Mouse (Mus musculus): ENCODE measurements at regions not wholly inside any gene's neighbourhood (a gene's known extent, or its start where the extent isn't known, plus 50 kb on each side); places are given as distances from the start of the nearest gene placed in this dataset.

DNA sequence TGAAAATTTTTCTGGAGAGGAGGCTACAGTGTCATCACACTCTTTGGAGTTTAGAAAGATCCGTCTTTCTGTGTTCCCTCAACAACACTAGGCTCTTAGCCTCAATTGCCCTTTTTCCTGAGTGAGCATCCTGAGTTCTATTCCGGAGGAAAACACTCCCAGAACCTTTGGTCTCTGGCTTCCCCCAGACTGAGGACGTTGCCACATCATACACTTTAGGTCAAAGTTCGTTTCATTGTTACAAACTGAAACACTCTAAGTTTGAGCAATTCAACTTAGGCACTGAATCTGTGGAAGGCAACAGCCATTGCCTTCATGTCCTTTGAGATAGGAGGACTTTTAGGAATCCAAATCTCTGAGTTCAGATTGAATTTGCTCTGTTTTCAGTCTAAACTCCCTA, 85.0 kb downstream of the Arl4a start:
- H3K4me3 ChIP-seq (ENCODE audit: control insufficient read depth, low read depth, low read length): no peak overlapping the region
- no peak overlapping the region for H3K27ac ChIP-seq (ENCODE audit: control insufficient read depth, insufficient read depth, low read depth, low read length)
- H3K4me1 ChIP-seq (ENCODE audit: control insufficient read depth, insufficient read depth, low read length): no peaks in the 10 kb centered on the region
- H3K36me3 ChIP-seq (ENCODE audit: control insufficient read depth, insufficient read depth, low read length): no peaks in the 10 kb centered on the region
- TF ChIP-seq POLR2A (IDR thresholded peaks at IDR 0.05; ENCODE audit: control insufficient read depth, low read depth, low read length) (no peak), CTCF (IDR thresholded peaks at IDR 0.05; ENCODE audit: control insufficient read depth, insufficient read depth, insufficient replicate concordance, low read depth, low read length) (no peak)
- no peaks in the 10 kb centered on the region for H3K27me3 ChIP-seq (ENCODE audit: control insufficient read depth, insufficient read depth, low read length)

DNA sequence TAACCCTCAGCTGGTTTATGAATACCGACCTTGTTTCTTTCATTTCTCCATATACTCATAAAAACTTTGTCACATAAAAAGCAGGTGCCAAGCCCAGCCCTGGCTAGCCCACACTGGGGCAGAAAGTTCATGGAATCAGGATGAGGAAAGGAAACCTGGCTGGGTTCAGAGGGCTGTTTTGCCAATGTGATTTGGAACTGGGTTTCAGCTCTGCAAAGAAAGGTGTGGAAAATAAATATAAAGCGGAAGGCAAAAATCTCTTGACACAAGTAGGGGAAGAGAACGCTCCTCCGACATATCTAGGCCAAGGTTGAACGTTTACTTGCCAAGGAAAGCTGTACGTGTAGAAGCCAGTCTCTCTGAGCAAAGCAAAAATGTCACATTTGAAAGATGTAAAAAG, 85.9 kb downstream of the Arl4a start:
- H3K4me1 ChIP-seq (ENCODE audit: control insufficient read depth, insufficient read depth, low read length): no peaks in the 10 kb centered on the region
- no peak overlapping the region for H3K4me3 ChIP-seq (ENCODE audit: control insufficient read depth, low read depth, low read length)
- no peaks in the 10 kb centered on the region for H3K27me3 ChIP-seq (ENCODE audit: control insufficient read depth, insufficient read depth, low read length)
- H3K36me3 ChIP-seq (ENCODE audit: control insufficient read depth, insufficient read depth, low read length): no peaks in the 10 kb centered on the region
- no peak for TF ChIP-seq POLR2A (IDR thresholded peaks at IDR 0.05; ENCODE audit: control insufficient read depth, low read depth, low read length)
- TF ChIP-seq CTCF (IDR thresholded peaks at IDR 0.05; ENCODE audit: control insufficient read depth, insufficient read depth, insufficient replicate concordance, low read depth, low read length): no peak
- H3K27ac ChIP-seq (ENCODE audit: control insufficient read depth, insufficient read depth, low read depth, low read length): no peak overlapping the region

DNA sequence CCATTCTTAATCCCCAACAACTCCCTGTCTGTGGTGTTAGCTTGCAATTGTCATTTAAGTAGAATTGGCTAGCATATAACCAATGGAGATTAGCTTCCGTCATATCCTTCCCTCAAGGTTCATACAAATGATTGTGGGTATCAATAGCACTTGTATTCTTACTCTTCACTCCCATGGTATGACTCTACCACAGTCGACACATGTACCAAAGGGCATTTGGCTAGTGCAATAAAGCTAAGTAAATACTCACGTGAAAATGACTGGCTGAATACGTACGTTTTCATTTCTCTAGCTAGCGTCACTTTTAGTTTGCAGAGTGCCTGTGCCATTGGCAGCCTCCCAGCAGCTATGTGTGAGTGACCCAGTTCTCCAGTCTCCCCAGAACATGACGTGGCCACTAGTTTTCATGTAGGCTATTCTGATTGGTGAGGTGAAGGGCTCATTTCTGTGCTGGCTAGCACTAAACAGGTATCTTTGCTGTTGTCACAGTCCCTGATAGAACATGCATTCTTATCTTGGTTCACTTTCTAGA, 87.5 kb downstream of the Arl4a start:
- Histone ChIP-seq H3K36me3 (ENCODE audit: control insufficient read depth, insufficient read depth, low read length) (no peaks in the 10 kb centered on the region), H3K27ac (ENCODE audit: control insufficient read depth, insufficient read depth, low read depth, low read length) (no peak overlapping the region), H3K27me3 (ENCODE audit: control insufficient read depth, insufficient read depth, low read length) (no peaks in the 10 kb centered on the region), H3K4me3 (ENCODE audit: control insufficient read depth, low read depth, low read length) (no peak overlapping the region), H3K4me1 (ENCODE audit: control insufficient read depth, insufficient read depth, low read length) (no peaks in the 10 kb centered on the region)
- TF ChIP-seq POLR2A (IDR thresholded peaks at IDR 0.05; ENCODE audit: control insufficient read depth, low read depth, low read length) (no peak), CTCF (IDR thresholded peaks at IDR 0.05; ENCODE audit: control insufficient read depth, insufficient read depth, insufficient replicate concordance, low read depth, low read length) (no peak)

GRCm38 (mm10) chr12:39942910-39943309, 94.9 kb downstream of the Arl4a start:
- H3K27me3 ChIP-seq (ENCODE audit: control insufficient read depth, insufficient read depth, low read length): no peaks in the 10 kb centered on the region
- H3K4me3 ChIP-seq (ENCODE audit: control insufficient read depth, low read depth, low read length): no peak overlapping the region
- H3K36me3 ChIP-seq (ENCODE audit: control insufficient read depth, insufficient read depth, low read length): no peaks in the 10 kb centered on the region
- H3K27ac ChIP-seq (ENCODE audit: control insufficient read depth, insufficient read depth, low read depth, low read length): no peak overlapping the region
- no peaks in the 10 kb centered on the region for H3K4me1 ChIP-seq (ENCODE audit: control insufficient read depth, insufficient read depth, low read length)
- TF ChIP-seq CTCF (IDR thresholded peaks at IDR 0.05; ENCODE audit: control insufficient read depth, insufficient read depth, insufficient replicate concordance, low read depth, low read length): no peak
- no peak for TF ChIP-seq POLR2A (IDR thresholded peaks at IDR 0.05; ENCODE audit: control insufficient read depth, low read depth, low read length)

- H3K4me1 ChIP-seq (ENCODE audit: control insufficient read depth, insufficient read depth, low read length): no peaks in the 10 kb centered on the region; the same call in 1 of the 2 replicates
- H3K27ac ChIP-seq (ENCODE audit: control insufficient read depth, insufficient read depth, low read depth, low read length): no peak overlapping the region
- H3K27me3 ChIP-seq (ENCODE audit: control insufficient read depth, insufficient read depth, low read length): no peaks in the 10 kb centered on the region
- TF ChIP-seq CTCF (IDR thresholded peaks at IDR 0.05; ENCODE audit: control insufficient read depth, insufficient read depth, insufficient replicate concordance, low read depth, low read length): no peak
- TF ChIP-seq POLR2A (IDR thresholded peaks at IDR 0.05; ENCODE audit: control insufficient read depth, low read depth, low read length): no peak
- no peak overlapping the region for H3K4me3 ChIP-seq (ENCODE audit: control insufficient read depth, low read depth, low read length)
- no peaks in the 10 kb centered on the region for H3K36me3 ChIP-seq (ENCODE audit: control insufficient read depth, insufficient read depth, low read length)
These were observed 96.7 kb downstream of the Arl4a start for GRCm38 (mm10) chr12:39941162-39941561.

GRCm38 (mm10) chr12:39939017-39939416, 98.8 kb downstream of the Arl4a start:
- Histone ChIP-seq H3K4me1 (ENCODE audit: control insufficient read depth, insufficient read depth, low read length) (no peaks in the 10 kb centered on the region; the same call in 1 of the 2 replicates), H3K4me3 (ENCODE audit: control insufficient read depth, low read depth, low read length) (no peak overlapping the region), H3K27ac (ENCODE audit: control insufficient read depth, insufficient read depth, low read depth, low read length) (no peak overlapping the region), H3K27me3 (ENCODE audit: control insufficient read depth, insufficient read depth, low read length) (no peaks in the 10 kb centered on the region), H3K36me3 (ENCODE audit: control insufficient read depth, insufficient read depth, low read length) (no peaks in the 10 kb centered on the region)
- TF ChIP-seq POLR2A (IDR thresholded peaks at IDR 0.05; ENCODE audit: control insufficient read depth, low read depth, low read length) (no peak), CTCF (IDR thresholded peaks at IDR 0.05; ENCODE audit: control insufficient read depth, insufficient read depth, insufficient replicate concordance, low read depth, low read length) (no peak)

- H3K36me3 ChIP-seq (ENCODE audit: control insufficient read depth, insufficient read depth, low read length): no peaks in the 10 kb centered on the region
- H3K27ac ChIP-seq (ENCODE audit: control insufficient read depth, insufficient read depth, low read depth, low read length): no peak overlapping the region
- TF ChIP-seq CTCF (IDR thresholded peaks at IDR 0.05; ENCODE audit: control insufficient read depth, insufficient read depth, insufficient replicate concordance, low read depth, low read length): no peak
- no peak for TF ChIP-seq POLR2A (IDR thresholded peaks at IDR 0.05; ENCODE audit: control insufficient read depth, low read depth, low read length)
- no peak overlapping the region for H3K4me3 ChIP-seq (ENCODE audit: control insufficient read depth, low read depth, low read length)
- no peaks in the 10 kb centered on the region; the same call in 1 of the 2 replicates for H3K4me1 ChIP-seq (ENCODE audit: control insufficient read depth, insufficient read depth, low read length)
- H3K27me3 ChIP-seq (ENCODE audit: control insufficient read depth, insufficient read depth, low read length): no peaks in the 10 kb centered on the region
These were observed 99.6 kb downstream of the Arl4a start for GRCm38 (mm10) chr12:39938211-39938610.

DNA sequence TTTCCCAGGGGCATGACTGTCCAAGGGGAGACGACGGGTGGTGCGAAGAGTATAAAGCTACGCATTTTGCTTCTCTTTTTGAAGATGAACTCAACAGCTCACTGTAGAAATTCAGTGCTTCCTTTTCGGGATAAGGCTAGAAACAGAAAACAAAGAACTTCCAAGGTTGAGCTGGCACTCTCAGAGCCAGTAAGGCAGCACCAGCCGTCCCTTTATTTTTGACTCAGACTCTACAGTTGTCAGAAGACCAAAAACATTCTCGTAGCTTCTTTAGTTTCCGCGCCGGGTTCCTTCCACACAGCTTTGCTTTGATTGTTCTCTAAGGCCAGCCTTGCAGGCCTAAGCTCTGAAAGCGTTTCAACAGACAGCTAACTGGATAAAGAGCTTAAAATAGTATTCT, 101.5 kb downstream of the Arl4a start:
- H3K36me3 ChIP-seq (ENCODE audit: control insufficient read depth, insufficient read depth, low read length): no peaks in the 10 kb centered on the region
- no peaks in the 10 kb centered on the region; the same call in 1 of the 2 replicates for H3K4me1 ChIP-seq (ENCODE audit: control insufficient read depth, insufficient read depth, low read length)
- H3K4me3 ChIP-seq (ENCODE audit: control insufficient read depth, low read depth, low read length): no peak overlapping the region
- TF ChIP-seq POLR2A (IDR thresholded peaks at IDR 0.05; ENCODE audit: control insufficient read depth, low read depth, low read length): no peak
- TF ChIP-seq CTCF (IDR thresholded peaks at IDR 0.05; ENCODE audit: control insufficient read depth, insufficient read depth, insufficient replicate concordance, low read depth, low read length): no peak
- H3K27me3 ChIP-seq (ENCODE audit: control insufficient read depth, insufficient read depth, low read length): no peaks in the 10 kb centered on the region
- no peak overlapping the region for H3K27ac ChIP-seq (ENCODE audit: control insufficient read depth, insufficient read depth, low read depth, low read length)
